Mouse (Mus musculus) stomach, embryonic 16.5 days (tissue): ENCODE measurements around the gene Adam17. TPM values are rescaled to one million over a fixed set of nuclear protein-coding genes. Genes with fewer than 3 reads are reported as not detected.
"Not testable (repeated sequence)": the region's sequence is repeated elsewhere in the genome, so short reads cannot be mapped to it uniquely, and the experiment has no call there.

Source experiments
- ATAC-seq: fragments of 200-750 bp; cut with Nextera tagmentation; 2 replicates; pipeline ENCODE4 v1.8.0; 2017; ENCODE audit warnings: moderate number of reproducible peaks, moderate TSS enrichment; ENCODE audit not compliant: insufficient read depth, low FRiP score
- H3K27ac ChIP-seq: fragments of 300-500 bp; sonication (generic); 2 replicates; pipeline ENCODE4 v1.5.1; 2014; ENCODE audit warnings: low read length
- H3K27me3 ChIP-seq: fragments of 300-500 bp; sonication (generic); 2 replicates; pipeline ENCODE4 v1.6.1; 2014; ENCODE audit warnings: low read length, control low read depth, mixed read lengths; ENCODE audit not compliant: control insufficient read depth, insufficient read depth
- H3K36me3 ChIP-seq: fragments of 300-500 bp; sonication (generic); 2 replicates; pipeline ENCODE4 v1.6.1; 2014; ENCODE audit warnings: low read length; ENCODE audit not compliant: control insufficient read depth, insufficient read depth
- H3K4me1 ChIP-seq: fragments of 300-500 bp; sonication (generic); 2 replicates; pipeline ENCODE4 v1.6.1; 2014; ENCODE audit warnings: low read length, control low read depth, mixed read lengths; ENCODE audit not compliant: control insufficient read depth, insufficient read depth
- H3K4me2 ChIP-seq: fragments of 300-500 bp; sonication (generic); 2 replicates; pipeline ENCODE4 v1.6.1; 2014; ENCODE audit warnings: low read depth, low read length, mixed read lengths
- H3K4me3 ChIP-seq: fragments of 300-500 bp; sonication (generic); replicated peaks from 2 replicates; pipeline ENCODE4 v1.5.1; 2014; ENCODE audit warnings: mild to moderate bottlenecking, low read length
- H3K9ac ChIP-seq: fragments of 300-500 bp; sonication (generic); 2 replicates; pipeline ENCODE4 v1.6.1; 2014; ENCODE audit warnings: low read length
- H3K9me3 ChIP-seq: fragments of 300-500 bp; sonication (generic); replicated peaks from 2 replicates; pipeline ENCODE4 v1.6.1; 2016; ENCODE audit warnings: low read length, control low read depth; ENCODE audit not compliant: control insufficient read depth
- WGBS: fragments of 180-500 bp; shearing (Covaris S2); extraction: QIAGEN DNeasy Blood & Tissue Kit; methylation state at CpG from one replicate; pipeline ENCODE4 v1.1.7; 2014; 5-methylcytosine and 5-hydroxymethylcytosine counted together
- polyA plus RNA-seq: library from polyadenylated mRNA; unstranded; fragments of >200 nt; fragmentation: Nextera tagmentation; extraction: Ambion mirVana; gene quantifications from 2 replicates; pipeline ENCODE4 v1.2.1, GENCODE M21; 2015

The Adam17 gene
- polyA plus RNA-seq, 1 experiment from 2014 or later = 39.6 TPM

DNA sequence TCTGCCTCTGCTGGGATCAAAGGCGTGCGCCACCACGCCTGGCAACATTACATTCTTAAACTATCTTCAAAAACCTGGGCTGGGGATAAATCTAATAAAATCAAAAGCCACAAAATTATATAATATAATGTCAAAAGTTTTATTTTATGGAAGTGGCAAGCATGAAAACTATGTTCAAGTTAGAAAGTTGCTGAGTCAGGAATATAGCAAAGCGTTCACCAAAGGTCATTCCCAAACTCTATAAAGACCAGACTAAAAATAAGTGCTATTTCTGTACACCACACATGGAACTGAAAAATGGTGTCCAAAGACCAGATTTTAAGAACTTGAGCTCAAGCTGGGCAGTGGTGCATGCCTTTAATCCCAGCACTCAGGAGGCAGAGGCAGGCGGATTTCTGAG is 29.3 kb upstream of the Adam17 start:
- no peak overlapping the region for H3K4me3 ChIP-seq
- 95% methylated on average over 5 of the region's 5 CpGs for WGBS
- H3K4me1 ChIP-seq = no peaks in the 10 kb centered on the region
- H3K27ac ChIP-seq = no peak overlapping the region
- no peak for ATAC-seq
- peaks cover 10% of the 10 kb centered on the region for H3K36me3 ChIP-seq
- H3K9ac ChIP-seq = no peak overlapping the region
- no peaks in the 10 kb centered on the region for H3K27me3 ChIP-seq
- H3K9me3 ChIP-seq = no peaks in the 10 kb centered on the region
- H3K4me2 ChIP-seq = no peak overlapping the region

DNA sequence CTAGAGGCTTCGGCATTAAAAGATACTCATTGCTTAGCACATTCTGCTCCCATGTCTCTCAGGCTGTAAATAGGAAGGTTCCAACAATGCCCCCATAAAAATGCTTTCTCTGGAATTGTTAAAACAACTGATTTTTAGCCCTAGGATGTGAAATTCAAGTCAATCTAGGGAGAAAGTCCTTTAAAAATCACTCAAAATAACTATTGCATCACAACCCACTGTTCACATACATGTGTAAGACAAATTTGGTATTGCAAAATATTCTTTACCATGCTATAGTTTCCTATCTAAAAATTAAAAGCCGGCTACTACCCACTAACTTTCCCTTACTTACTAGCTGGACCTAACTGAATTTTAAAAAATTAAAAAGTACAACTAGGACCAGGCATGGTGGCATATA is 12.8 kb upstream of the Adam17 start:
- ATAC-seq = no peak
- Histone ChIP-seq H3K36me3 (peaks cover 22% of the 10 kb centered on the region), H3K27ac (no peak overlapping the region), H3K27me3 (no peaks in the 10 kb centered on the region), H3K4me3 (no peak overlapping the region), H3K9ac (no peak overlapping the region), H3K4me1 (no peaks in the 10 kb centered on the region), H3K4me2 (no peak overlapping the region), H3K9me3 (no peaks in the 10 kb centered on the region)
- 93% methylated on average over 2 of the region's 2 CpGs for WGBS

DNA sequence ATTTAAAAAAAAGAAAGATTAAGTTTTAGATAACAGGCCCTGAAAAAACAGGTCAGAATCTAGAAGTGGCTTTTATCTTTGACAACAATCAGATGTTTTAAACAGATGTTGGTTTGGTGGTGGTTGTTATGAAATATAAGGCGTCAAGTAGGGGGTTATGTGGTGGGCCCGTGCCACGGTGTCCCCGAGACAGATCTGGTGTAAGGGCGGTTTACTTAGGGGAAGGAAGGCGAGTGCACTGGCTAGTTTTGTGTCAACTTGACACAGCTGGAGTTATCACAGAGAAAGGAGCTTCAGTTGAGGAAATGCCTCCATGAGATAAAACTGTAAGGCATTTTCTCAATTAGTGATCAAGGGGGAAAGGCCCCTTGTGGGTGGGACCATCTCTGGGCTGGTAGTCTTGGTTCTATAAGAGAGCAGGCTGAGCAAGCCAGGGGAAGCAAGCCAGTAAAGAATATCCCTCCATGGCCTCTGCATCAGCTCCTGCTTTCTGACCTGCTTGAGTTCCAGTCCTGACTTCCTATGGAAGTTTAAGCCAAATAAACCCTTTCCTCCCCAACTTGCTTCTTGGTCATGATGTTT is 5.4 kb upstream of the Adam17 start:
- H3K9ac ChIP-seq, H3K4me3 ChIP-seq, H3K9me3 ChIP-seq, H3K27me3 ChIP-seq, H3K4me1 ChIP-seq, H3K36me3 ChIP-seq, H3K4me2 ChIP-seq, H3K27ac ChIP-seq, ATAC-seq: not testable (repeated sequence)
- 61% methylated on average over 6 of the region's 6 CpGs for WGBS

DNA sequence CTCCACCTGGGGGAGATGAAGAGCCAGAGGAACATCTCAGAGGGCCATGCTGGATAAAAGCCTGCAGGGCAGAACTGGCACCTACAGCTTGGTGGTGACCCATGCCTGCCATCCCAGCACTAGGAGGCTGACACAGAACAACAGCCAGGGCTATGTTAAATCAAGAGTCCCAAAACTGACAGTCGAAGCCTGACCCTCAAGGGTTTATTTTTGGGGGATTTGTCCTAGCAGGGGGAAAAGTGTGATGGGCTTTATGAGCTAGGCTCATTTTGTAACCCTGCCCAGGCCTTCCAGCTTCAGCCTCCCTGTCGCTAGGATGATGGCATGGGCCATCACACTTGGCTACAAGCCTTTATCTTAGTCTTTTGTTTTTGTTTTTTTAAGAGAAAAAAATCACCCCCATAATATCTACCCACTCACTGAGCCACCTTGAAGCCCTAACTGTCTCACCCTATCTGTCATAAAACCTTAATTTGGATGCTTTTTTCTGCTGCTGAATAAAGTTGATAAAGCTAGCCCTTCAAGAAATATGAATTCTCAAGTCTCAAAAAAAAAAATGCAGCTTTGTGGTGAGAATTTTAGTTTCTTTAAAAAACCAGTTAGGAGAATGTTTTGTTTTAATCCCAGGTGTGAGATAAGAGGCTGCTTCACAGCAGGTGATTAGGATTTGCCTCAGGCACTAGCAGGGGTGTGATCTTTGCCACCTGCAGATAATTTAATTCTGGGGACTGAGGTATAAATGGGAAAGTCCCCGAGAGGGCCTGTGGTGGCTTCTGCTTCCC is 2.1 kb upstream of the Adam17 start:
- Histone ChIP-seq H3K9me3 (no peaks in the 10 kb centered on the region), H3K4me1 (no peaks in the 10 kb centered on the region), H3K4me3 (no peak overlapping the region), H3K27me3 (no peaks in the 10 kb centered on the region), H3K4me2 (no peak overlapping the region), H3K36me3 (no peaks in the 10 kb centered on the region), H3K27ac (no peak overlapping the region), H3K9ac (no peak overlapping the region)
- WGBS = 39% methylated on average over 3 of the region's 3 CpGs
- no peak for ATAC-seq

DNA sequence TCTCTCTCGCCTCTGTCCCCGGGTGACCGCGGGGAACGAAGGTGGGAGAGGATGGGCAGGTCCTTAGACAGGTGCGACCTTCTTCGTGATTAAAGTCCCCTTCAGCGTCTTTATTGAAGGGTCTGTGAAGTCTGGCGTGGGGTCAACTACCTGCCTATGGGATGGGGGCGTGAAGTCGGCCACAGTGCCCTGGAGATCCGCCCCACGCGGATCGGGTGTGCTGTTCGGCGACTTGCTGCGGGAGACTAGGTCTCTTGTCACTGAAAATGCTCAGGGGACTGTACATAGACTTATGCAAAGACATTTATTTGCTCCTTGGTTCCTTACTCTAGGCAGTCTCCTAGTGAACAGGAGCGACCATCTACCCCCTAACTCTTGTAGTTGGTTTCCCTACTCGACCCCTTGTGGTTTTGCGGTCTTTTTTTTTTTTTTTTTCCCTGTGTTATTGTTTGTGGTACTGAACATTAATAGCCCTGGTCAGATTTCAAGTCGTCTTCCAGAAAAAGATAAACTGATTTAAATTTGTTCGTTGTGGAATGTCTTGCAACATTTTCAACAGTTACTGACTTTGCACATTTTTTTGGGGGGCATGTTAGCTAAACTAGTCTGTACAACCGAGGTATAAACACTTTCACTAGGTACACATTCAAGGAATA is 516 bp upstream of the Adam17 start:
- ATAC-seq = peak; percentile 46; the same call in 1 of the 2 replicates
- 3% methylated on average over 24 of the region's 24 CpGs for WGBS
- H3K27me3 ChIP-seq = no peaks in the 10 kb centered on the region

DNA sequence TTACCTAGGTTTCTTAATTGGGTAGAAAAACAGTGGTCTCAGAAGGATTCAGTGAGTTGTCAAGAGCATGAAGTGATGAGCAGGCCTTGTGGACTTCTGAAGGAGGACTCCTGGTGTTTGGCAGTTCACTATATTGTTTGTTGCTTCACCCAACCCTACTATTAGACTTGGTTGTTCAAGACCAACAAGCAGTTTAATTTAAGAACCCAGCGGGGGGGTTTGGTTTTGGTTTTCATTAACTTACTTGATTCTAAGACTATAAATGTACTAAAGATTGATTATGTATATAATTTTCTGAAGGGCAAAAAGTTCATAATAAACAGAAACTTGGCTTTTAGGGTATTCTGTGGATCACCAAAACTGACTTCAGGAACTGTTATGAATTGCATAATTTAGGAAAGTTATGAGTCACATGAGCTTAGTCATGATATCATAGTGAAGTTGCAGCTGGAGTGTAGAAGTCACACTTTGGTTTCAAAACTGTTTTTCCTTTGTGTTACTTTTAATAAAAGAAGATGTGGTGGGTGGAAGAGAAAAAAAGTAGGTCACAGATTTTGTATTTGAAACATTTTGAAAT is 3.3 kb downstream of the Adam17 start:
- no peak for ATAC-seq
- H3K9me3 ChIP-seq = no peaks in the 10 kb centered on the region
- no peak overlapping the region for H3K9ac ChIP-seq
- no peaks in the 10 kb centered on the region for H3K36me3 ChIP-seq
- no peak overlapping the region for H3K4me2 ChIP-seq
- WGBS = 92% methylated on average over 1 of the region's 1 CpGs
- H3K4me1 ChIP-seq = no peaks in the 10 kb centered on the region
- no peak overlapping the region for H3K27ac ChIP-seq
- no peak overlapping the region for H3K4me3 ChIP-seq
- H3K27me3 ChIP-seq = no peaks in the 10 kb centered on the region

More for the DNA sequence above, 516 bp upstream of the Adam17 start:
- H3K4me2 ChIP-seq = peak overlapping the region; percentile 79
- H3K4me1 ChIP-seq = no peaks in the 10 kb centered on the region
- H3K27ac ChIP-seq = peak overlapping the region; percentile 96
- no peaks in the 10 kb centered on the region for H3K9me3 ChIP-seq
- H3K4me3 ChIP-seq = peak overlapping the region; percentile 69
- peak overlapping the region; percentile 80 for H3K9ac ChIP-seq
- H3K36me3 ChIP-seq = no peaks in the 10 kb centered on the region

DNA sequence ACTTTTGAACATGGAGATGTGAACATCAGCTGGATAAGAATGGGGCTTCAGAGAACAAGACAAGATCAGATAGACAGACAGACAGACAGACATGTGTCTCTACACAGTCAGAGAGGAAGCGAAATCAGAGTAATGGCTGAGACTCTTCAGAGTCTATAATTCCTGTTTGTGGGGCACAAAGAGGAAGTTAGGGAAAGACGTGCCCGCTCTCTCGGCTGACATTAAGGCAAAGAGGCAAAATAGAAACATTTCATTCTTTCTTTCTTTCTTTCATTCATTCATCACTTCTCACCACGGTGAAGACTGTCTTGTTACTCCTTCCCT is 4.4 kb downstream of the Adam17 start:
- Histone ChIP-seq H3K36me3 (no peaks in the 10 kb centered on the region), H3K9ac (no peak overlapping the region), H3K9me3 (no peaks in the 10 kb centered on the region), H3K4me1 (no peaks in the 10 kb centered on the region), H3K27ac (no peak overlapping the region), H3K4me3 (no peak overlapping the region), H3K4me2 (no peak overlapping the region), H3K27me3 (no peaks in the 10 kb centered on the region)
- no peak for ATAC-seq
- 82% methylated on average over 5 of the region's 5 CpGs for WGBS

DNA sequence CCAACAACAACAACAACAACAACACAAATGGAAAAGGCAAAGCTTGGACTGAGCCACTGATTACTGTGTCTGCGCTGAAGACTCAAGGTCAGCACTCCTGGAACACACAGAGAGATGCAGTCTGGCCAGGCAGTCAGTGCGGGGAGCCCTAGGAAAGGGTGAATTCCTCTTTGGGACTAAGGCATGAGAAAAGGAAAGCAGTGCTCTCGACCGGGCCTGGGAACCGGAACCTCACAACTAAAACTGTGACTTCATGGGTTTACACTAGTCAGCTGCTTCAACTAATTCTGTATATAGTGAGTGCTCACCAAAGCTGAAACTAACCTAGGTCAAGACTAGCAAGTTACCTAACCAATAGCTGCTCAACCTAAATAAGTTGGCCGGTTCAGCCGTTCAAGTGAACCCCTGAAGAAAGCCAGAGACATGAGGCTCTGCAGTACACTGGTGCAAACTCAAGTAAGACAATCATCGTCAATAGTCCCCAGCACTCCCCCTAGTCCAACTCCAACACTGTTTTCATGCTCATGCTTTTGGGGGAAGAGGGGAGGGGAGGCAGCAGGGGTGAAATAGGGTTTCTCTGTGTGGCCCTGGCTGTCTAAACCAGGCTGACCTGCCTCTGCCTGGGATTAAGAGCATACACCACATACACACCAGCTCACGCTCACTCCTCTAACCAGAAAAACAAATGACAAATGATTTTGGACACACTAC is 4.9 kb downstream of the Adam17 start:
- H3K27me3 ChIP-seq = no peaks in the 10 kb centered on the region
- no peak overlapping the region for H3K9ac ChIP-seq
- WGBS = 86% methylated on average over 9 of the region's 9 CpGs
- H3K4me1 ChIP-seq = no peaks in the 10 kb centered on the region
- H3K4me3 ChIP-seq = no peak overlapping the region
- H3K27ac ChIP-seq = no peak overlapping the region
- H3K36me3 ChIP-seq = no peaks in the 10 kb centered on the region
- no peaks in the 10 kb centered on the region for H3K9me3 ChIP-seq
- ATAC-seq = no peak
- no peak overlapping the region for H3K4me2 ChIP-seq
